Mouse (Mus musculus): ENCODE results near the gene Pitpnc1.

- no peak for TF ChIP-seq CTCF (IDR thresholded peaks at IDR 0.05; ENCODE audit: low read depth)
- TF ChIP-seq EP300 (optimal IDR thresholded peaks at IDR 0.05) = no peak
Measured at GRCm38 (mm10) chr11:107437723-107438122, 32.8 kb downstream of the Pitpnc1 start.

Data from stomach, postnatal 0 days (tissue).